Mouse (Mus musculus) thymus, postnatal 36 days (tissue): Measurements from ENCODE around the gene Greb1.
"Not testable (repeated sequence)": the region's sequence is repeated elsewhere in the genome, so short reads cannot be mapped to it uniquely, and the experiment has no call there.

ENCODE experiments used
- DNase-seq, 2 experiments: peaks; one replicate each; pipeline ENCODE4 v3.0.0; 2022; ENCODE audit warnings: mixed read lengths in 2 of 2

The Greb1 gene

DNA sequence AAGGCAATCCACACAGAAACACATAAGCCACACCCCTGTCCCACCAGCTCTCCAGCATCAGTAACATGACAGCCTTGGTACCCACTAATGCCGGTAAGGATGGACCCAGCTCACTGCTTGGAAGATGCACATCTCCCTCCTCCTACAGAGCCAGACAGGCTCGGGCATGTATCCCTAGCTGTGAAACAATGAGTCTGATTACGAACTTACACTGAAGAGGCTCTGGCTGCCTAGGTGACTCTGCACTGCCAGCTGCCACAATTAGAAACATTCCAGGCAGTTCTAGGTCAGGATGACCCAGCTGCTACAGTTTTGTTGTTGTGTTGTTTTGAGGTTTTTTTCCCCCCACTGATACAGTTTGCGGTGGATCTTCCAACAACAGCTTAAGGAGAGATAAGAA lies 40.4 kb downstream of the Greb1 start:
- DNase-seq = no peak

GRCm38 (mm10) chr12:16754311-16754710 lies 46.4 kb downstream of the Greb1 start:
- DNase-seq = peak; percentile 56 to 67

GRCm38 (mm10) chr12:16753555-16753954 lies 47.1 kb downstream of the Greb1 start:
- no peak for DNase-seq

DNA sequence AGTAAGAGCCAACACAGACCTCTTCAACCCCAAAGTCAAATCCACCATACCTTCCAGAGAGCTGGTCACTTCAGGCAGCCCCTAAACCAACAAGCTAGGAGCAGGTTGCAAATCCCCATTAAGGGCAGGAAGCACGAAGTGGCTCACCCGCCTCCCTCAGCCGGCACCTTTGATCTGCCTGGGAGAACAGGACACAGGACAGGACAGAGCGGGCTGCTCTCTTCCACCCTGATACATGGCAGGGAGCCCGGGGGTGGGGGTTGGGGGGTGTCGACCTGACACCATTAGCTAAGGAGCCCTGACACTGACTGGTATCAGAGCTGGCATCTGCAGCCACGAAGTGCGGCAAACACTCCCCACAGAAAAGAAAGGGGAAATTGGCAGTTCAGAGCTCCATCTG lies 47.6 kb downstream of the Greb1 start:
- DNase-seq = no peak

GRCm38 (mm10) chr12:16752236-16752840 lies 48.3 kb downstream of the Greb1 start:
- no peak for DNase-seq

GRCm38 (mm10) chr12:16751609-16752008 lies 49.1 kb downstream of the Greb1 start:
- no peak for DNase-seq

DNA sequence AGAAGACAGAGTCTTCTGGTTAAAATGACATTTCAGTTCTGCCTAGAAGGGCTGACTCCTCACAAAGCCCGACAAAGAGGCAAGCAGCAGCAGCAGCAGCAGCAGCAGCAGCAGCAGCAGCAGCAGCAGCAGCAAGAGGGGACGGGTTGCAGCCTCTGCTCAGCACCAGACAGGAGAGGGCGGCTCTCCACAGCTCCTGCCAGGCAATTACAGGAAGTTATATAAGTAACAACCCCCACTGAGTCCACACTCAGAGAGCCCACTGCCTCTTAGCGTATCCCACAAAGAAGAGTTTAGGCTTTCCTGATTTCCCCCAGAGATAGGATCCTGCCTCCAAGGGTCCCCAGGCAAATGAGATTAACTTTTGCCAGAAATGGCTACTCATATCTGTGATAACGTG lies 60.6 kb downstream of the Greb1 start:
- DNase-seq = peak; percentile 46 to 60

DNA sequence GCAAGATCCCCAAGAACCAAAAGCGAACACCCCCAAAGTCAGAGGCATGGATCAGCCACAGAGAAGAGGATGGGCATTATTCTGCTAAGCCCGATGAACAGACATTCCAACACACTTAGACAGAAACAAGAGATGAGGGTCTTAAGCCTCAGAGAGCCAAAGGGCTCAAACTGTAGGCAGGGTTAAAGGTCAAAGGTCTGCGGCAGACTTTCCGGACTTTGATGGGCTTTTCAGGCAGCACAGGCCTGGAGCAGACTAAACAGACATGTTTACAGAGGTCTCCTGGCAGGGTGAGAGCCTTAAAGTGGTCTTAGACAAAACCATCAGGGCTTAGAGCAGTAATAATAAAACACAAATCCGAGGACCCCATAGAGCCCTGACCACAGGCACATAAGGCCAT lies 63.4 kb downstream of the Greb1 start:
- DNase-seq = no peak

DNA sequence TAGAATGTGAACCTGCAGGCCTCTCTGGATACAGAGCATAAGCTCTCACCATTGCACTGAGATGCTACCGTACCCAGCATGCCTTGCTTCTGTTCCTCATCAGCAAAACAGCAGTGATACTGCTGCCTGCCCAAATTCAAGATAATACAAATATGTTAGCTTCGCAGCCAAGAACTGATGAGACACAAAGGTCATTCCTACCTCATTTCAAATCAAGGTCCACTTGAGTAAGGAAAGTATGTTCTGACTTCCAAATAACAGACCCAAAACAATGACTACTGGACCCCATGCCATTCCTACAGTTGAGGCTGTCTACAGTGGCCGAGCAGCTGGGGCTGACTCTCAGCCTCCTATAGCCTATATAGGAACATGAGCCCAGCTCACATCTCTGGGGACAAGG lies 66.0 kb downstream of the Greb1 start:
- no peak for DNase-seq

DNA sequence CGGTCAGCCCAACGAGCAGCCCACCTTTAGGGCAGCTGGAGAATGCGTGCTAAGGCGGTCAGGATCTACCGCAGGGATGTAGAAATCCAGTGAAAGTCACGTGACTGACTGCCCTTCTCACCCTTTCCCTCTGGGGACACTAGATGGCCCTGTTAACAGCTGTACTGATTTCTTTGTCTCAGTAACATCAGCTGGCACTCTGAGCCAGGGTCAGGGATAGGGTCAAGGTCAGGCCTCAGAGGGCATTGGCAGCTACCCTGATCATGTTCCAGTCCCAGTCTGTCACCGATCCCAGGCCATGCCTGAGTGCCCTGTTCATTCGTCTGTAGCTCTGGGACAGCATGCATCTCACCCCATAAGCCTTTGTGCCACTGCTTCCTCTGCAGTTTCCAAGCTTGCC lies 66.7 kb downstream of the Greb1 start:
- DNase-seq = no peak

GRCm38 (mm10) chr12:16731121-16731741 lies 69.5 kb downstream of the Greb1 start:
- no peak for DNase-seq

DNA sequence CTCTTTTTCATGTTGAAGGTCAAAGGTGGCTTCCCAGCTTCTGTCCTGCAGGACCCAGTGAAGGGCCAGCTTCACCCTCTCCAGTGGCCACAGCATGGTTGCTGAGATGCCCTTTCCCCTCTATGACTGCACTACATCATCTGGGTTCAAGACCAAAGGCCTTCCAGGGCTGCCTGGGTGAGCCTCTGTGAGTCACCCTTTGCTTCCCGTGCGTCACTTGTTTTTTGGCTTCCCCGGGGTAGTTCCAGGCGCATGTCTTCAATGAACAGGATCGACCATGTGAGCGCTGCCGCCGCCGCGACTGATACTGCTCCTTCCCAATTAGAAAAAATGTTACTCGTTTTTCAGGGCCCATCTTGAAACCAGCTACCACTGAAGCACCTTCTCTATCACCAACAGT lies 70.5 kb downstream of the Greb1 start:
- no peak for DNase-seq

DNA sequence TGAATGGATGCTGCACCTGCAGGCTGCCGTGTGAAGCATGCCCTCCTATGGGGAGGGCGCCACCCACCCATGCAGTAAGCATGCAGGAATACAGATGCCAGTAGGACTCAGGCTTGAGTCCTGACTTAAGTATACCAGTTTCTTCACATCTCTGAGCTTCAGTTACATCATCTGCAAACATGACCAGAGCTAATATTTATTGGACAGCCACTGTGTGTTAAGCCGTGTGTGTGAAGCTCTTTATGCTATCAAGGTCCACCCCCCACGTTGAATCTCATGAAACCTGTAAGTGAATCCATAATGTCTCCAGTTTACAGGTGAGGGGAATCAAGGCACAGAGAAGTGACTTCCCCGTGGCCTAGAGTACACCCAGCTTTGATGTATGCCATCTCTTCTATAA lies 72.5 kb downstream of the Greb1 start:
- DNase-seq = no peak

- DNase-seq = no peak
These were observed 74.5 kb downstream of the Greb1 start for GRCm38 (mm10) chr12:16726229-16726628.

GRCm38 (mm10) chr12:16723601-16724000 lies 77.1 kb downstream of the Greb1 start:
- peak in 1 of 2 experiments; percentile 25 for DNase-seq

DNA sequence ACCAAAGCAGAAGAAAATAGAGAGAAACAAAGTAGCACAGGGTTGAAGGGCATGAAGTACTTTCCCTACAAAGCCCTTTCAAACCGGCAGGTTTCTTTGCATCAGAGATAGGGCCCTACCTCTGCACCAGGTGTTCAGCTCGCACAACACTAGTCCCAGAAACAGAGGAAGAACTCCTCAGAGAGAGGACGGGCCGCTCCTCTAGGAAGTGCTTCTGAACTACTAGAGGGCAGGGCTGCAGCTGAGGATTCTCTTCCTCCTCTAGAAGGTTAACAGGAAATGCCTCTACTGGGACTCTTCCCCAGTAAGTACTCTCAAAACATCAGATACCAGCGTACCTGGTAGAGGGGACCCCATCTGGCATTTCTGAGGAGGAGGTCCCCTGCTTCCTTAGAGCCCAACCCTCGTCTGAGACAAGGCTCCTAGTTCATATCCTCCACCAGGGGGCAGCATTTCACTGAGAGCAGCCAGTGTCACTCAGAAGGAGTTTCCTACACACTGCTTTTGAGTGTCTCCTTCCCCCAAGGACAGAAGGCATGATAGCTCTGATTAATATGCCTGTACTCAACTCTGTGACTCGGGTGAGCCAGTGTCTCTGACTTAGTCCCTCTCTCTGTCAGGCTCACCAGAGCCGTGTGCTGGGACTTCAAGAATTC lies 81.9 kb downstream of the Greb1 start:
- peak; percentile 27 to 30 for DNase-seq

- peak; percentile 47 to 49 for DNase-seq
These were observed 83.0 kb downstream of the Greb1 start for GRCm38 (mm10) chr12:16717653-16718052.

DNA sequence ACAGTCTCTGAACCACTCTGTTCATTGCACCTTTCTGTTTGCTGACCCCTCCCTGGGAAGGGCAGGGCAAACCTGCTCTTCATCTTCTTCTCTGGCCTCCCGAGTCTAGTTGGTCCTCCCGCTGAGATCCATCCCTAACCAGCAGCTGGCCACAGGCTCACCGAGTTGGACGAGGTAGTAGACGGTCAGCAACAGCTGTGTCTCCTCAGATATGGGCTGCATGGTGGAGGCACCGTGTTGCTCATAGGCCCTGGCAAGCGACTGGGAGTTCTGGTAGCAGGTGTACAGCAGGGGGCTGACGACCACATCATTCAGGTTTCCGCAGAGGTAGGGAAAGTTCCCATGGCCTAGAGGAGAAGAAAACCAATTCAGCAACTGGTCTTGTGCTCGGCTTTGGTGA lies 86.1 kb downstream of the Greb1 start:
- DNase-seq = no peak

DNA sequence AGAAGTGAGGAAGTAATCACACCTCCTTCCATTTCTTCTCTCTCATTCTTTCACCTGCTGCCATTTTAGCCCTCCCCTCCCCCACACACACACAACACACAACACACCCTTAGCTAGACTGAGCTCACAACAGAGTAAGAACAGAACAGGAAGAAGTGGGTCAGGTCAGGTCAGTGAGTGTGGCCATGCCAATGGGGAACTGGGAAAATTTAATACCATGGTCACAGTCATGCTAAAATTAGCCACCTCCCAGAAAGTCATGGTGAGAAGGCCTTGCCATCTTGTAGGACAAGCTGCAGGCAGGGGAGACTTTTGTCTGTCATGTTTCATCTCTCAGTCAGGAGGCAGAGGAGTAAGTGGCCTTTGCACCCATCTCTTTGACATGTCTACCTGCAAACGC lies 102.0 kb downstream of the Greb1 start:
- no peak for DNase-seq

DNA sequence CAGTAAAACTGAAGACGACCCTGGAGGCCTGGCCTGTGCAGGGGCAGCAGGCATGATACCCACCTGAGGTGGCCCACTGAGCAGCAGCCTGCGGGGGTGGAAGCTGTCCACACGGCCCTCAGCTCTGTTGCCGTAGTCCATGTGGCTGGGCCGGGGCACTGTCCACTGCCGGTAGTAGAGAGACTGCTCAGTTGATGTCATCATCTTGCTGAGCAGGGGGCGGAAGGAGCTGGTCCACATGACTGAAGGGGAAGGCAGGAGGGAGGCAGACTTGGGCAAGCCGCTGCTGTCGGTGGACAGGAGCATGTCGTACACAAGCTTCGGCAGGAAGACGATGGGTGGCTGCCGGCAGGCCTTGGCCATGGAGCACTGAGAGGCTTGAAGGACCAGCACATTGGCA lies 104.5 kb downstream of the Greb1 start:
- DNase-seq = no peak

- DNase-seq = not testable (repeated sequence)
These were observed 105.4 kb downstream of the Greb1 start for GRCm38 (mm10) chr12:16695252-16695651.

GRCm38 (mm10) chr12:16694783-16695182 lies 105.9 kb downstream of the Greb1 start:
- DNase-seq = no peak

DNA sequence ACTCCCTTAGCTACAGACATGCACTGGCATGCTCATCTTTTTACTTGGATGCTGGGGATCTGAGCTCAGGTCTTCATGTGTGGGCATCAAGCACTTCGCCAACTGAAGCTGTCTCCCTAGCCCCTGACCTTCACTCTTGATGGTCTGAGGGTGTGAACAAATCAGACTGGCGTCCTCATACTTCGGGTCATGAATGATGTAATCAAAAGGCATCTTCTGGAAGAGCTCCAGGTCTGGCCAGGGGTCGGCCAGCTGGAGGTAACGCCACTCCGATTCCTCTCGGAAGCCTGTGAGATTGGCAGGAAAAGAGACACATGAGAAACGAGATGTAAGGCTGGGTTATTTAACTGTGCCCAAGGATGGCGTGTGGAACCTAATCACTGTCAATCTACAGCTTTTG lies 110.1 kb downstream of the Greb1 start:
- no peak for DNase-seq

DNA sequence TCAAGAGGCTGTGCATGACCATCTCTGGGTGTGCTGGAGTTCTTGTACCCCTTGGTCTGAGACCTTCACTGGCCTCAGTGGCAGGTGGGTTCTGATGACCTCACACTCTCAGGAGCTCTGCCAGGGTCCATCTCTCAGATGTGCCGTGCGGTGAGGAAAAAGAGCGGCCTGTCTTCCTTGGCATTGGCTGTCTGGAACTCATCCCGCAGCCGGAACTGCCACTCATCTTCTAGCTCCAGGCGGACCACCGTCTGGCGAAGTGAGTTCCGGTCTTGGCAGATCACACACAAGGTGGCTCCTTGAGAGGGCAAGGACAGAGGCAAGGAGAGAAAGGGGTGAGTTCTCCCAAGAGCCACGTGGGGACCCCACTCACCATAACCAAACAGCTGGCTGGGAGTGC lies 128.4 kb downstream of the Greb1 start:
- DNase-seq = no peak

- no peak for DNase-seq
These were observed 131.5 kb downstream of the Greb1 start for GRCm38 (mm10) chr12:16669176-16669575.
